Mouse (Mus musculus): ENCODE data around the gene Cdh23.
A peak's percentile ranks its signal among the peaks of the same experiment; 100 is the strongest.

Gene Cdh23

DNA sequence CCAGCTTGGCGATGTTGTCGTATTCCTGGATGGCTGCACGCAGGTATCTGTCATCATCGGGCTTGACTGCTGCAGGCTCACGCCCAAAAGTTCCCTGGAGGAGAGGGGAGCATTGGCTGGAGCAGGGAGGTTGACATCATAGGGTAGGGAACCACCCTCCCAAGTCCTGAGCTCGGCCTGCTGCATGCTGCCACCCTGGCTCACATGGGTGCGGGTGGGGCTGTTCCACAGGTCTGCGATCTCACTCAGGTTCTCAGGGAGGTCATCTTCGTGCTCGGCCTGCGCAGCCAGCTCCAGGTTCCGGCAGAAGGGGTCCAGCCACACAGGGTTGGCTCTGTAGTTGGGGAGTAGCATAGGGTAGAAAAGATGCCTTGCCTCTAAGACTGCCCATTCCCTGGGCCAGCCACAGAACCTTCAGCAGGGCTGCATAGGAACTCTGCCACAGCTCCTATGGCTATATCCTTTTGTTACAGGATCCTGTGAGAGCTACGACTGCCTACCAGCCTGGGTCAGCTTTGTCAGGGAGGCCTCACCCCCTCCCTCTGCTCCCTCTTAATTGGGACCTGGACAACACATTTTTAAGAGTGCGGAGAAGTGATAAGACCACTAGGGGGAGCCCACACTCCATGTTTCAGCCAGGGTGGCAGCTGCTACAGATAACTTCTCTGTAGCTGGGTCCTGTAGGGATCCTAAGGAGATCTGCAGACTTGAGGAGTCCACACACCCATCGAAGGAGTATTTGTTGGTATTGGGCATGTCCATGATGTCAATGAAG is 391.2 kb downstream of the Cdh23 start:
- DNase-seq: peak; percentile 66

DNA sequence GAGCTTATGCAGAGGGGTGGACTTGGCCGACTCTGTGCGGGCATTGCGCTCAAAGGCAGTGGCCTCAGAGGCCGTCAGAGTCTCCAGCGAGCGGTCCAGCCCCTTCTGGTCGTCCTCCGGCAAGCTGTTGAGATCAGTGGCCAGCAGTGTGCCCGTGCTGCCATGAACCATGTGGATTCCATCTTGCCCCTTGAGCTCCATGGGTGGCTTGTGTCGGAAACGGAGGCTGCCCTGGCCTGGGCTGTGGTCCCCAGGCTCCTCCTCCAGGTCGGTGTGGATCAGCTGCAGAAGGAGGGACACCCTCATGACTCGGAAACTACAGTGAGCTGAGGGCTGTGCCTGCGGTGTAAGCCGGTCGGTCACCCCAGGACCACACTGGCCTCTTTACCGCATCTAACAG is 392.9 kb downstream of the Cdh23 start:
- DNase-seq: no peak

- no peak for DNase-seq
Observed at GRCm38 (mm10) chr10:60299636-60300035, 396.7 kb downstream of the Cdh23 start.

DNA sequence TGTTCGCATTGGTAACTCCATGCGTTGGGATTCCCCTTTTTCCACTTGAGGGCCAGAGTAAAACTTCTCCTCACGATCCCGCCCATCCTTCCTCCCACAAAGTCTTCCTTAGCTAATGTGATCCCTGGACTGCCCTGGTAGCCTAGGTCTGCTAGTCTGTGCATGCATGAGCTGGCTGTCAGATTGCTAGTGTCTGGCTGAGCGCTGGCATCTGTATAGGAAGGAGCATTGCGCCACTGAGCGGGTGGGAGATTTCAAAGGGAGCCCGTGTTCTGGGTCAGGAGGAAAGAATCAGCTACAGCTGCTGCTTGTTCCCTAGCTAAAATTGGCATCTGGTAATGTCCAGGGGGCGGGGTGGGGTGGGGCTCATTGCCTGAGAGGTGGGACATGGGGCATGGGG is 400.3 kb downstream of the Cdh23 start:
- DNase-seq: no peak

GRCm38 (mm10) chr10:60295356-60295755 is 400.9 kb downstream of the Cdh23 start:
- DNase-seq: no peak

GRCm38 (mm10) chr10:60294621-60295020 is 401.7 kb downstream of the Cdh23 start:
- DNase-seq: no peak

GRCm38 (mm10) chr10:60292209-60292608 is 404.1 kb downstream of the Cdh23 start:
- no peak for DNase-seq

DNA sequence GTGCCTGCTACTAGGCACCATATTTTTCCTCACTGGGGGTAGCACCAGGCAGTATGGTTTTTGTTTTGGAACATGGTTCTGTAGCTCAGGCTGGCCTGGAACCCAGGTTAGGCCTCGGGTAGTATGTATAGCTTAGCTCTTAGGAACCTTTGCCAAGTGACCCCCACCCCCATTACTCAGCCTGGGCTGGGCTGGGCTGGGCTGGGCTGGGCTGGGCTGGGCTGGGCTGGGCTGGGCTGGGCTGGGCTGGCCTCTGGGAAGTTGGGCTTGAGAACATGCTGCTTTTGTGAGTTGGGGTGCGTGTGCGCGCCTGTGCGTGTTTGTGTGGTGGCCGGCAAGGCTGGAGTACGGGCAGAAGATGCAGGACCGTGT is 405.6 kb downstream of the Cdh23 start:
- no peak for DNase-seq

- no peak for DNase-seq
Observed at GRCm38 (mm10) chr10:60290026-60290738, 406.1 kb downstream of the Cdh23 start.

- DNase-seq: no peak
Observed at GRCm38 (mm10) chr10:60289216-60289615, 407.1 kb downstream of the Cdh23 start.

DNA sequence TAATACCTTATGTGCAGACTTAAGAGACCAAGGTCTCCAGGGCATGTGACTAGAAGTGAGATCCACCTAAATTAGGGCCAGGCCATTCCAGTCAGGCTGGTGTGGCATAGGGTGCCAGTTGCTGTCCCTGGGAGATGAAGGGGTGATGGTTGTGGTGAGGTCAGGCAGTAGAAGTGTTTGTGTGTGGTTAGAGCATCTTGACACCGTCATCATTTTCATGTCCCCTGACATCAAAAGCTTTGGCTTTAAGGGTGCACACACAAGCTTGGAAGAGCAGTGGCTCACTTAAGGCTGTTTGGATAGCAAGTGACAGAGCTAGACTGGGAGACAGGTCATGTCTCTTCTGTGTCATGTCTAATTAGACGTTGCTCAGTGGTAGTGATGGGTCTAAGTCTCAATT is 408.6 kb downstream of the Cdh23 start:
- no peak for DNase-seq

GRCm38 (mm10) chr10:60287161-60287560 is 409.1 kb downstream of the Cdh23 start:
- no peak for DNase-seq

GRCm38 (mm10) chr10:60286546-60286945 is 409.7 kb downstream of the Cdh23 start:
- DNase-seq: no peak

- DNase-seq: peak; percentile 72
Observed at GRCm38 (mm10) chr10:60285676-60286372, 410.5 kb downstream of the Cdh23 start.

GRCm38 (mm10) chr10:60285183-60285582 is 411.1 kb downstream of the Cdh23 start:
- no peak for DNase-seq

DNA sequence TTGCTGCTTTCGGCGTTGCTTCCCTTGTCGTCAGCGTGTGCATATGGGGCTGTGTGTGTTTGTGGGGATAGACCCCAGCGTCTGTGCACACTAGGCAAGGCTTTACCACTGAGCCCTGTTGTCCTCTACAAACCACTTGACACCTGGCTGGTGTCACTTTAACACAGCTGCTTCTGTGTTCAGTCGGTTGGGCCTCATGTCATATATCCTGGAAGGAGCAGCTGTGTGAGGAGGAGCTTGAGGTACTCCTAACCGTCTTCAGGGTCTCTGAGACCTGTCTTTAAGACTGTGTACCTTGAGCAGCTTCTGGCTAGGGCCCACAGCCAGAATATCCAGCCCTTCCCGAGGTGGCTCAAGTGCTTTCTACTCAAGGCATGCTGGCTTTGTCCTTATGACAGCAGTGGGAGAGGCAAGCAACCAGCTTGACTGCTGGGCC is 411.6 kb downstream of the Cdh23 start:
- DNase-seq: no peak

- DNase-seq: no peak
Observed at GRCm38 (mm10) chr10:60284248-60284647, 412.0 kb downstream of the Cdh23 start.

DNA sequence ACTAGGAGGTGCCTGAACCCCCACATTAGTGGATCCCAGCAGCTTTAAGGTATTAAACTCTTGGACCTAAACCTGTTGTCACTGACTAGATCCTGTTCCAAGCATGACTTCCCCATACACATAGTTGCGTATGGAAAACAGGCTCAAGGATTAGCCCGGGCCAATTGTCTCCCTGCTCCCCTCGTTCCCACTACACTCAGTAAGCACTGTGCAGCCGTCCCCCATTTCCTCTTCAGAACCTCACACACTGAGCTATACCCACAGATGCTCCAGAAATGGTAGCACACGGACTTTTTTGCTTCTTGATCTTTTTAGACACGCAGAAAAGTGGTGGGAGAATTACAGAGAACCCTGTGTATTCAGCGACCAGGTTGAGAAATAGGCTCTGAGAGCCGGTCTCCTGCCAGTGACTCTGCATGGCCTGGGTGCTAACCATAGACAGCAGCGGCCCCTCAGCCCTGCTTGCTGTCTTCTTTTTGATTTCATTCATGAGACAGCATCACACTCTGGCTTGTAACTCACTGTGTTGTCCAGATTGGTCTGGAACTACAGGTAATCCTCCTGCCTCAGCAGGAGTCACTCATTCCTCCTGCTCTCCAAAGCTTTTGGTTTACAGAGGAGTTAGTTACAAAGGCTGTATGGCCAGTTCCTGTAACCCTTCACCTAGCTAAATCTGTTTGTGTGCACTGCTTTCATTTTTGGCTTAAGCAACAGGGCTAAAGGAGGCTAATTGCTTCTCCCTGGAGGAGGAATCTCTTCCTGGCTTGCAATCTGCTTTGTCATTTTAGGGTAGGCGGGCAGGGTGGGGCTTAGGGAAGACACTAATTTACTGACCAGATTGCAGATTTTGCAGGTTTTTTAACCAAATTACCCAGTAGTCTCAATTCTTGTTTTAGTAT is 413.9 kb downstream of the Cdh23 start:
- no peak for DNase-seq

- no peak for DNase-seq
Observed at GRCm38 (mm10) chr10:60281571-60282050, 414.7 kb downstream of the Cdh23 start.

- DNase-seq: no peak
Observed at GRCm38 (mm10) chr10:60280353-60280752, 415.9 kb downstream of the Cdh23 start.

DNA sequence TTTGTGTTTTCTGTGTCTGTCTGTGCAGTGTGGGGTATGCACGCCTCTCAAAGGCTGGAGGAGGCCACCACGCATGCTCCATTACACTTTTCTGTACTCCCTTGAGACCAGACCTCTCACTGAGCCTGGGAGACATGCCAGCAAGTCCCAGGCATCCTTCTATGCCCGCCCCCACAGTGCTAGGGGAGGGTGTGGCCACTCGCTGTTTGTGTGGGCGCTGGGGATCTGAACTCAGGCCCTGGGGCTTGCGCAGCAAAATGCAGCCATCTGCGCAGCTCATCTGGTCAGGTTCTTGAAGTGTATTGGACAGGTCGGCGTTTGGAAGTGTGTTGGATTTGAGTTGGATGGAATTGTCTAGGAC is 416.4 kb downstream of the Cdh23 start:
- peak; percentile 41 for DNase-seq

- DNase-seq: no peak
Observed at GRCm38 (mm10) chr10:60279290-60279940, 416.9 kb downstream of the Cdh23 start.

Measured in right cerebral cortex, postnatal 4 days (tissue).